Mouse (Mus musculus): Measurements from ENCODE around the gene Ubxn11.
"Not testable (repeated sequence)": the region's sequence is repeated elsewhere in the genome, so short reads cannot be mapped to it uniquely, and the experiment has no call there.

The Ubxn11 gene

DNA sequence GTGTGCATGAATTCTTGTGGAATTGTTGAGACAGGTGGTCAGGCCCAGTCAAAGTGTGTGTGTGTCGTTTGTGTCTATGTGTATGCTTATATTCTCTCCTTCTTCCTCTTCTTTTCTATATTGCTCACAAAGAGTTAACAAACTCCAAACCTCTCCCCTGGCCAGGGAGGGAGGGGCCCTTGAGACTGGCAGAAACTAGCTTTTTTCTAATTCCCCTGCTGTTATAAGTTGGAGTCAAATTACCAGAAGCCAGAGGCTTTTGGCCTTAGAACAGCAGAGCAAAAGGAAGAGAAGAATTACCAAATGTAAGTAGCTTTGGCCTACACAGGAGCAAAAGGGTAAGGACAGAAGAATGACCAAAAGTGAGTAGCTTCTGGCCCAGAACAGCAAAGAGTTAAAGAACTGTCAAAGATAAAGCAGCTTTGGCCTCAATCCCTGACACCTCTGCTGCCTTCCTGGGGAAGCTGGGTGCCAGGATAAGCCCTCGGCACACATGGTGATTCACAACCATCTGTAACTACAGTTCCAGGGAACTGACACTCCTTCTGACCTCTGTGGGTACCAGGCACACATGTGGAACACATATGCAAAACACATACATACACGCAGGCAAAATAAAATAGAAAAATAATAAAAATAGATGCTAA lies 34.0 kb downstream of the Ubxn11 start:
- in situ Hi-C loops (cut with MboI, MseI) = no loop called here

DNA sequence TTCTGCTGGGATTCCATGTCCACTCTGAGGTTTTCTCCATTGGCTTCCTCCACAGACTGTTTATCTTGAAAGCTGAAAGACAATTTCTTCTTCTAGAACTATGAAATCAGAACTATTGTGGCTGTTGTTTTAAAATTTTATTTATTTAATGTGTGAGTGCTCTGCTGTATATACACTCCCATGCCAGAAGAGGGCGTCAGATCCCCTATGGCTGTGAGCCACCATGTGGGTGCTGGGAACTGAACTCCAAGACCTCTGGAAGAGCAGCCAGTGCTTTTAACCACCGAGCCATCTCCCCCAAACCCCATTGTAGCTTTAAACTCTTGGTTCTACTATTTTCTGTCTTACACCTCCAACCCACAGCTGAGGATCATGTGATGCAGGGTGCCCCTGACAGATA lies 36.5 kb downstream of the Ubxn11 start:
- in situ Hi-C loops (cut with MboI, MseI) = no loop called here

DNA sequence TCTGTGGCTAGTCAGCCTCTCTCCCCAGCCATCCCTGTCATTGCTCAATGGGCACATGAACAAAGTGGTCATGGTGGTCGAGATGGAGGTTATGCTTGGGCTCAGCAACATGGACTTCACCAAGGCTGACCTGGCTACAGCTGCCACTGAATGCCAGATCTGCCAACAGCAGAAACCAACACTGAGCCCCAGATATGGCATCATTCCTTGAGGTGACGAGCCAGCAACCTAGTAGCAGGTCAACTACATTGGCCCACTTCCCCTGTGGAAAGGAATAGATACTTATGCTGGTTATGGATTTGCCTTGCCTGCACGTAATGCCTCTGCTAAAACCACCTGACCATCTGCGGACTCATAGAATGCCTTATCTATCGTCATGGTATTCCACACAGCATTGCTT lies 41.9 kb downstream of the Ubxn11 start:
- in situ Hi-C loops (cut with MboI, MseI) = not testable (repeated sequence)

DNA sequence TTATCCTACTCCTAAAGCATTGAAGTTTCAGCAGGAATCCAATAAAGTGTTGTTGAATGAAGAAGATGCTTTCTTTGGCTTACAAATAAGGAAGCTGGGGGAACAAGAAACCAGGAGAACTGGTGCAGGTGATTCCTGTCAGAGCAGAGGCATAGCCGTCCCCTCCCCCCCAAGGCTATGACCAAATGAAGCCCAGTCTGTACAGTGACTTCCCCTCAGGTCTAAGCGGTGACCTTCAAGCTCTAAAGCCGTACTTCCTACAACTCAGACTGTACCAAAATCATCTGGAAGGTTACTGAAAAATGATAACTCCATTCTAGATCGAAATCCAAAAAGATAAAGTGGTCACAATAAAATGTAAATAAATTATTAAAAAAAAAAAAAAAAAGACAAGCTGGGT lies 47.0 kb downstream of the Ubxn11 start:
- in situ Hi-C loops (cut with MboI, MseI) = no loop called here

DNA sequence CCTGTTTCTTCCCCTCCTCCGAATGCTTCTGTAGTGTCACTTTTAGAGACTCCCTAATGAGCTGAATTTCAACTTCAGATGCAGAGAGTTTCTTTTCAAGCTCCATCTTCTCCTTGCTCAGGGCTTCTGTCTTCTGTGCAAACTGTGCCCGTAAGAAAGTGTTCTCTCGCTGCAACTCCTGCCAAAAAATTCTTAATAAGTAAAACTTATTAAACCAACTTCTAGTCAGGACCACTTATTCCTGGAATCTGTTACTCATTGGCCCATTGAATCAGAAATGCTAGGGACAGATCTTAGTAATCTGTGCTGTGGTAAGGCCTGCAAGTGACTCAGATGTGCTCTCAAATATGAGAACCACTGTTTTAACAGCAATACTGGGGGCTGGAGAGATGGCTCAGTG lies 49.7 kb downstream of the Ubxn11 start:
- in situ Hi-C loops (cut with MboI, MseI) = no loop called here

DNA sequence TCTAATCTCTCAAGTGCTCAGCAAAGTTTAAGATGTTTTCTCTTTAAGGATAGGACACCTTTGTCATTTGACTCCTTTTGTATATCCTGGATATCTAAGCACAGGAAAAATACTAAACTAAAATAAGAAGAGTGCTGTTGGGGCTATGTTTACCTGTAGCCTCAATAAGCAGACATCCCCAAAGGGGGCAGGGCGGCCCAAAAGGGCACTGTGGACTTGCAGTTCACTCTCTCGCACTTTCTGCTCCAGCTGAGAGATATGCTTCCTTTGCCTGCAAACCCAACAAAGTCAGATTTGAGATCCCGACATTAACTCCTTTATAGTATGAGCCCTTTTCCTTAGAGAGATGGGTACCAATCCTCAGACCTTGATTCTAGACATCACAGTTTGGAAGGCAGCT lies 51.3 kb downstream of the Ubxn11 start:
- in situ Hi-C loops (cut with MboI, MseI) = no loop called here

DNA sequence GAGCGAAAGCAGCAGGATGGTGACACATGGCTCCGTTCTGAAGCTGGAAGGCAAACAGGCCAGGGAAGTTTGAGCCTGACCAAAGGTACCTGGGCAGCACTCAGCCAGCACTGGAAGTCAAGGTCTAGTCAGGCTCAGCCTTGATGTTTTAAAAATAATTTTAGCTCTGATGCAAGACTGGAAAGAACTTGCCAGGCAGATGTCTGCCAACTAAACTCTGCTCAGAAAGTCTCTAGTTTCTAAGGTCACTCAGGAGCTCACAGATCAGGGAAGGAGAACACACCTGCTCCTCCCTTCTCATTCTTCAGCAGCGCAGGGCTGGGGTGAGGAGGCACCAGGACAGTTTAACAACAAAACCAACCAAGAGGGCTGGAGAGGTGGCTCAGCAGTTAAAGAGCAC lies 52.0 kb downstream of the Ubxn11 start:
- in situ Hi-C loops (cut with MboI, MseI) = no loop called here

DNA sequence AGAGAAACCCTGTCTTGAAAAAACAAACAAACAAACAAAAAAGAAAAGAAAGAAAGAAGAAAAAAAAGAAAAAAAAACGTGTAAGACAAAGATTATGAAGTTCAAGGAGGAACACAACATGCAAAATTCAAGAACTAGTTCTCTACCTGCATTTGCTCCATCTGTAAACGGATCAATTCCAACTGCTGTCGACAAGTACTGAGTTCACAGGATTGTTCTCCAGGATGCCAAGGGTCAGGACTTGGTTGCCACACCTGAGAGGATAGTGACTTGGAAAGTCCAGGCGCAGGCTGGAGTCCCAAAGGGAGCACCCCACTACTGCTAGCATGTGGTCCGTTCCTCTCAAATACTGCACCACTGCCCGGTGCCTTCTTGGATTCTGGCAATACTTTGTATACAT lies 53.2 kb downstream of the Ubxn11 start:
- in situ Hi-C loops (cut with MboI, MseI) = no loop called here

DNA sequence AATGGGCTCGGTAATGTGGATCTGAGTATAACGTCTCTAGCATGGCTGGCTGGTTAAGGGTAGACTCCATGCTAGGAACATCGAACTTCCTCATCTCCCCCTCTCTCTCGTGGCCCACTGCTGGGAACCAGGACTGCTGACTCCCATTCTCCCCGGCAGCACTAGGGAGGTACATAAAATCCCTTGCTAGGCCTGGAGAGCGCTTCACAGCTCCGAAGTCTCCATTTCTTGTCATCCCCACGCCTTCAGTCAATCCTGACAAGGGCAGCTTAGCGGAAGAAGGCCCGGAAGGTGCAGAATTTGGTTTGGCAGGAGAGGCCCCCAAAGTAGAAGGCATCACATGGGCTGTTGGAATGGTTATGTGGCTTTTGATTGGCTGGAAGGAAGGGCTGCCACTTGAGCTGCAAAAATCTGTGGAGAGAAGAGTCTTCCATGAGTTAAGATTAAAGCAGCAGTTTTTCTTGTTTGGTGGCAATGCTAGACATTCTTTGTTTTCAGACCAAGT lies 53.6 kb downstream of the Ubxn11 start:
- in situ Hi-C loops (cut with MboI, MseI) = no loop called here

DNA sequence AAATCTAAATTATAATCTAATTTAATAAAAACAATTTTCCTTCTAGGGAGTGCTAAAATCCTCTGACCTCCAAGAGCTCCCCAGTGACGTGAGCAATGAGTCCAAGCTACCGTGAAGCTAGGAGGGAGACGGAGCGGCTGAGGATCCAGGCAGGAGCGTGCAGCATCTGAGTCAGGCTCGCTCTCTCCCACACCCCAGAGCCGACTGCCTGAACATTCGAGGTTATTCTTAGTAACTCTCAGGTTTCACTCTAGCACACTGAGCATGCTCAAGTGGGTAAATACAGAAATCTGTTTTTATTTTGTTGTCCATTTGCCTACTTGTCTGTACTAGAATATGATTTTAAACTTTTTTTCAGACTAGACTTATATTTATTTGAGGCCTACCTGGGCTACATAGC lies 54.4 kb downstream of the Ubxn11 start:
- in situ Hi-C loops (cut with MboI, MseI) = no loop called here

DNA sequence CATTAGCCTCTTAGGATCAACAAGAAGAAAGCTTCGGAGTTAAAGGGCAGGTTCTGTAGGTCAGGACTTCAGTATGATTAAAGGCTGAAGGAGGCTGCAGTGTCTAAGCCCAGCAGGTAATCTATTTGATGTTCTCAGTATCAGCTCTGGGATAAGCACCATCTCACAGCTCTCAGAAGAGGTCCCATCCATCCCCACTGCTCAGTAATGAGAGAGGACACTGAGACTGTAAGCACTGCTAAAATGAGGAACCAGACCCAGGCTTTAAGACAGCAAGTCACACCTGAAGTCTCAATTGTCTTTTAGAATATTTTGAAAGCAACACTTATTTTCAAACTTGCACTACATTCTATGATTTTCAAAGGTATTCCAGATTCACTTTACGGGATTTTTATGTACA lies 55.2 kb downstream of the Ubxn11 start:
- in situ Hi-C loops (cut with MboI, MseI) = no loop called here

DNA sequence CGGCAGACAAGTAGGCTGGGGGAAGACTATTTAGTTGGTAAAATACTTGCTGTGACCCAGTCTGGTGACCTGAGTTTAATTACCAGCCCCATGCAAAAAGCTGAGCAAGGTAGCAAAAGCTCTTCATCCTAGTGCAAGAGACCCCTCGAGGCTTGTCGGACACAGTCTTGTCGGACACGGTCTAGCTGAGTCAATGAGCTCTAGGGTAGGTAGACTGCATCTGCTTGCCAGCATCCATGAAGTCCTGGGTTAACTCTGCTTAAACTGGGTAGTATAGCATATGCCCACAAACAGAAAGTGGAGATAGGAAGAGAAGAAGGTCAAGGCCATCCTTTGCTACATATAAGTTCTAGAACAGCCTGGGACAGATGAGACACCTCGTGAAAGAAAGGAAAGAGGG lies 56.4 kb downstream of the Ubxn11 start:
- in situ Hi-C loops (cut with MboI, MseI) = no loop called here

DNA sequence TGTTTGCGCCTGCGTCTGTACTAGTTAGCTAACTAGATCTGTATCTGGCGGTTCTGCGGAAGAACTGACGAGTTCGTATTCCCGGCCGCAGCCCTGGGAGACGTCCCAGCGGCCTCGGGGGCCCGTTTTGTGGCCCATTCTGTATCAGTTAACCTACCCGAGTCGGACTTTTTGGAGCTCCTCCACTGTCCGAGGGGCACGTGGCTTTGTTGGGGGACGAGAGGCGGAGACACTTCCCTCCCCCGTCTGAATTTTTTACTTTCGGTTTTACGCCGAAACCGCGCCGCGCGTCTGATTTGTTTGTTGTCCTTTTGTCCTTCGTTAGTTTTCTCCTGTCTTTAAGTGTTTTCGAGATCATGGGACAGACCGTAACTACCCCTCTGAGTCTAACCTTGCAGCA lies 57.7 kb downstream of the Ubxn11 start:
- in situ Hi-C loops (cut with MboI, MseI) = not testable (repeated sequence)

DNA sequence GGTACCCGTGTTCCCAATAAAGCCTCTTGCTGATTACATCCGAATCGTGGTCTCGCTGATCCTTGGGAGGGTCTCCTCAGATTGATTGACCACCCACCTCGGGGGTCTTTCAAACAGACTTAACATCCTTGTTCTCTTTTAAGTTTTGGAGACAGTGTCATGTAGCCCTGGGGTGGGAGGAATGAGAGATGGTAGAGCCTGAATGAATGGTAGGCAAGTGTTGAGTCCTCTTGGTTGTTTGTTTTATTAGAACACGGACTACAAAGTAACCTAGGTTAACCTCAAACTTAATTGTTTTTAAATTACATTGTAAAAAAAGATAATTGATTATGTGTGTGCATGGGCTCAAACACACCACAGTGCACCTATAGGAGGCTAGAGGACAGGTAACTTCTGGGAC lies 62.2 kb downstream of the Ubxn11 start:
- in situ Hi-C loops (cut with MboI, MseI) = no loop called here

DNA sequence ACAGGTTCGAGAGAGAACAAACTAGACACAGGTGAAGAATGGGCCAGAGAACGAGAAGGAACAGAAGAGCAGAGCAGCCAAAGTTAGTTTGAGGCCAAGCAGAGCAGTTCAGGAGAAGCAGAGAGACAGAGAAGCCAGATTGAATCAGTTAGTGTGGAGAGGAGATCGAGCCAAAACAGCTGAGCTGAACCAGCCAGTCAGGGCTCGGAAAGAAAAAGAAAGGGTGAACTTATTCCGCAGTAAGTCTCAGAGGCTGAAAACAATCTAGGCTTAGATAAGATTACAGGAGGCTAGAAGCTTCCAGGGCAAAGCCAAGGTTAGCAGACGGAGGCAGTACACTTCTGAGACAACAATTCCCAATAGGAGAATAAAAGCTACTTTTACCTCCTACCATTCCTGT lies 62.7 kb downstream of the Ubxn11 start:
- in situ Hi-C loops (cut with MboI, MseI) = no loop called here

DNA sequence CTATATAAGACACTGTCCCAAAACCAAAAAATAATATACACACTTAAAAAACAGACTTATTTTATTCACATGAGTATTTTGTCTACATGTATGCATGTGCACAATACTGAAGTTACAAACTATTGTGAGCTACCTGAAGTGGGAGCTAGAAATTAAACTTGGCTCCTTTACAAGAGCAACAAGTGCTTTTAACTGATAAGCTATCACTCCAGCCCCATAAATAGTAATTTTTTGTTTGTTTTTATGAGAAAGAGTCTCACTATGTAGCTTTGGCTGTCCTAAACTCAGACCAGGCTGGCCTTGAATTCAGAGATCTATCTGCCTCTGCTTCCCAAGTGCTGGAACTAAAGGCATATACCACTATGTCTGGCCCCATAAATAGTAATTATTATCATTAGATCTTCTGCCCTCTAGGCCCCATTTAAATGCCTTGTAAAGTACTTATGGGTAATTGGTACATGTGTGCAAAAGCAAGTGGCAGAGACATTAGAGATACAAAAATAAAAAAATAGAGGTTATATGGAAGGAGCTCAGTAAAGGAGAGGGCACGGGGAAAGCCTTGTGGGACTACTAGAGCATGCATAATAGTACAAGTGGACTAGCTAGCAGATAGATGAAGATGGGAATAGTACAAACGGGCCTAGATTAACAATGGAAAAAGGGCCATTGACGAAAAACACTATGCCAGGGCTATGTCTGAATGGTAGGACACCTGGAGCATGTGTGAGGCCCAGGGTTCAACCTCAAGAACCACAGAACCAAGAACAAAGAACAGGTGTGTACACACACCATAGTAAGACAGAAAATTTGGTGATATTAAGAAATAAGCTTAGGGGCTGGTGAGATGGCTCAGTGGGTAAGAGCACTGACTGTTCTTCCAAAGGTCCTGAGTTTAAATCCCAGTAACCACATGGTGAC lies 63.4 kb downstream of the Ubxn11 start:
- in situ Hi-C loops (cut with MboI, MseI) = no loop called here

DNA sequence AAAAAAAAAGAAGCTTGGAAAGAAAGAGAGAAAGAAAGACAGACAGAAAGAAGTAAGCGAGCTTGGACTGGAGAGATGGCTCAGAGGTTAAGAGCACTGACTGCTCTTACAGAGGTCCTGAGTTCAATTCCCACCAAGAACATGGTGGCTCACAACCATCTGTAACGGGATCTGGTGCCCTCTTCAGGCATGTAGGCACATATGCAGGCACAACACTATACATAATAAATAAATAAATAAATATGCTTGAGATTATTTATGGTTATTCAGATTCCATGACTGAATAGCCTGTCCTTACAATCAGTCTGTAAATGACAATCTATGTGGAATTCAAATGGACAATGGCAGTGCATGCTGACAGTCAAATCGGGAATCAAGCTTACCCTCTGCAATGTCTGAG lies 64.5 kb downstream of the Ubxn11 start:
- in situ Hi-C loops (cut with MboI, MseI) = no loop called here

DNA sequence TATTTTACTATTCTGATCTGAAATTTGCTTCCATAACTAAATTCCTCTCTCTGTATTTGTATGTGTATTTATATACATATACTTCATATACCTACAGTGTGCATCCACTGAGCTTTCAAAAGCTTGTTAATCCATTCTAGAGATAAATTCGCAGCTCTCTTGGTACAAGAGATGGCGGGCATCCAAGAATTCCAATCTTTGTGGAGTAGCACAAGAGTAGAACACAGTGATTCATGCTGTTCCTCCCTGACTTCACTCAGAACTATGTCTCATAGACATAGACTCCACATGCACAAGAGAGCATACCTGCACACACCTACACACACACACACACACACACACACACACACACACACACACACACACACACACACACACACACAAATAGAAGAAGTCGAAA lies 70.0 kb downstream of the Ubxn11 start:
- in situ Hi-C loops (cut with MboI, MseI) = no loop called here
